Mouse (Mus musculus): ENCODE measurements at regions not wholly inside any gene's neighbourhood (a gene's known extent, or its start where the extent isn't known, plus 50 kb on each side); places are given as distances from the start of the nearest gene placed in this dataset.
"Not testable (repeated sequence)": the region's sequence is repeated elsewhere in the genome, so short reads cannot be mapped to it uniquely, and the experiment has no call there.

DNA sequence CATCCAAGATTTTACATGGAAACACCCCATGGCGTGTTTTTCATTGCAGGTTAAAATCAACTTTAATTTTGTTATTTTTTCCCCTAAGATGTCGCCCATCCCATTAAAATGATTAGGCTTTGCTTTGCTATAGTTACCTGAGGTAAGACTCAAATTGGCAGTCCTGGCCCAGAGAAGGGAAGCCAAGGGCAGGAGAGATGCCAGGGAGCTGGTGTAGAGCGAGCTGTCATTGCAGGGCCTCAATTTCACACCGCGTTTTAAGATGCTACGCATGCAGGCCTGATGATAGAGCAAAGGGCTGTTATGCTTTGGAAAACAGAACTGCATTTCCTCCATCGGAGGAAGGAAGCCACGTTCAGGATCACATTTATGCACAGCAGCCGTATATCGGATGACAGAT lies 852.7 kb upstream of the Sox9 start:
- DNase-seq (ENCODE audit: extremely low read depth, insufficient read length, low spot score), result no peak

DNA sequence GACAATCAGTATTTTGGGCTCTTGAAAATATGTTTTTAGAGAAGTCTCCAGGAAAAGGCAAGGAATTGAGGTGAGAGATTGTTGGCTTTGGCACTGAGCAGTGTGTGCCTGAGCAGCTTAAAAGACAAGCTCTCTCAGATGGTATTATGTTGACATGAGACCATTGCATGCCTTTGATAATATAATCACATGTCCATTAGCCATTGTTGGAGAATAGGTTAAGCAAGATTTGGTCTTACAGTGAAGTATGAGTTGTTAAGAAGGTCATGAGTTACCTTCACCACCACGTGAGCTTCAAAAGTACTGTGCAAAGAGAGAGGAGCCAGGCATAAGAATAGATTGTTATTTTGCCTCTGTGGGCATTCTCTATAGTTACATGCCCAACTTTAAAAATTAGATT lies 850.0 kb upstream of the Sox9 start:
- DNase-seq (ENCODE audit: extremely low read depth, insufficient read length, low spot score), result no peak

DNA sequence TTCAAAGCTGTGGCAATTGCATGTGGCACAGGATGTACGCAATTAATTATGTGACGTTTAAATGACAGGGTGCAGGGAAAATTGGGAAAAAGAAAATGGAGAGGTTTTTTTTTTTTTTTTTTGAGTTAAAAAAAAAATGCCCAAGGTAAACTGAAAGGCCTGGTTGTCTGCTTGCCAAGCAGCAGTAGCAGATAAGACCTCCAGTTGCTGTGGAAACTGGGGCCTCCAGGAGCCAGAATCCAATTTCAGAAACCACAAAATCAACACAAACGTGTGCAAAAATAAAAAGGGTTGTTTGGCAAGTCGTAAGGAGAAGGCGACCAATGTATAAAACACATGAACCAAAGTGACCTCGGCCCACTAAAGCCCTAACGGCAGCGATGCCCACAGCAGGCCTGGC lies 837.7 kb upstream of the Sox9 start:
- DNase-seq (ENCODE audit: extremely low read depth, insufficient read length, low spot score), result no peak

GRCm38 (mm10) chr11:111945806-111946205 lies 836.2 kb upstream of the Sox9 start:
- DNase-seq (ENCODE audit: extremely low read depth, insufficient read length, low spot score), result no peak

GRCm38 (mm10) chr11:111947671-111948070 lies 834.4 kb upstream of the Sox9 start:
- DNase-seq (ENCODE audit: extremely low read depth, insufficient read length, low spot score), result no peak

DNA sequence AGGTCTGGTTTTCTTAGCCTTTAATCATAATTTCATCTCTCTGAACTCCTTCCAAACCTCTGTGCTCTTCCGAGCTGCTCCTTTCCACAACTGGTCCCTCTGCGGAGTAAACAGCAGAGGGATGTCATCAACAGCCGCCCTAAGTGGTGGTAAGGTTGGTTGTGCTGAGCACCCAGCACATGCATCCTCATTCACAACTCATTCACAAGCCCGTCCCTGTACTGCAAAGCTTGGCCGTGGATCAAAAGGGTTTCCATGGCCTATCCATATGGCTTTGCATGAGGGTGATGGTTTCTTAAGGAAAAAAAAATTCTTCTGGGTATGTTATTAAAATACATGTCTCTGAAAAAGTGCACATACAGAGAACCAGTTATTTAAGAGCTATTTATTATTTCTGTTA lies 828.6 kb upstream of the Sox9 start:
- no peak for DNase-seq (ENCODE audit: extremely low read depth, insufficient read length, low spot score)

- DNase-seq (ENCODE audit: extremely low read depth, insufficient read length, low spot score), result no peak
Measured at GRCm38 (mm10) chr11:111957721-111958287, 824.2 kb upstream of the Sox9 start.

DNA sequence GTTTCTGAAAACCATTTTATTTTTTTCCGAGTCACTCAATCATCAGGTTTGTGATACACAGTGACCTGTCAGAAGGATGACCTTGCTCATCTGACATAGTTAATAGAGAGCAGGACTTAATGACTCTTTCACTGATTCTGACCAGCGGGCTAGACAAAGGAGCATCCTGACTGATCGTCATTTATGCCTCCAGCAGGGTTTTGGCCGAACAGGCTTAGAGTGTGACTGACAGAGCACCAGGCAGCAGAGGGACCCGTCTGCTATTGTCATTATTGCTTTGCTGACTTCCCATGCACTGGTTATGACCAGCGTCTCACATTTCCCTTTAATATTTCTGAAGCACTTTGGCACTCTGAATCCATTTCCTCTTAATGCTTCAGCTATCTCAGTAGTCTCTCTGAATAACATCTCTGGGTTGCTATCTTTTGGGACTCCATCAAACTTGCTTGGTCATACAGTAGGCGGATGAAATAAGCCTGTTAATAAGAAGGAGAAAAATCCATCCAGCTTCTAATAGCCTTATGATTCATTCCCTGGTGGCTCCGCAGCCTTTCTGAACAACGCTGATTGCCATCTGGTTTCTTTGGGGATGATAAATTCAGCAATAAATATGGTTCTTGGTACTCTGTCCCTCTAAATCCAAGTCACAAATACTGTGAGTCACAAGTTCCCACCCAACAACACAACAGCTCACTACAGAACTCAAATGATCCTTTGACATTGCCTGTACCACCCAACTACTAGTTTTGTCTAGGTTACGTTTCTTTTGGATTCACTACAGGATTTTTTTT lies 820.8 kb upstream of the Sox9 start:
- no peak for DNase-seq (ENCODE audit: extremely low read depth, insufficient read length, low spot score)

GRCm38 (mm10) chr11:111961846-111962245 lies 820.2 kb upstream of the Sox9 start:
- DNase-seq (ENCODE audit: extremely low read depth, insufficient read length, low spot score), result no peak

- DNase-seq (ENCODE audit: extremely low read depth, insufficient read length, low spot score), result no peak
Measured at GRCm38 (mm10) chr11:111964066-111964465, 818.0 kb upstream of the Sox9 start.

DNA sequence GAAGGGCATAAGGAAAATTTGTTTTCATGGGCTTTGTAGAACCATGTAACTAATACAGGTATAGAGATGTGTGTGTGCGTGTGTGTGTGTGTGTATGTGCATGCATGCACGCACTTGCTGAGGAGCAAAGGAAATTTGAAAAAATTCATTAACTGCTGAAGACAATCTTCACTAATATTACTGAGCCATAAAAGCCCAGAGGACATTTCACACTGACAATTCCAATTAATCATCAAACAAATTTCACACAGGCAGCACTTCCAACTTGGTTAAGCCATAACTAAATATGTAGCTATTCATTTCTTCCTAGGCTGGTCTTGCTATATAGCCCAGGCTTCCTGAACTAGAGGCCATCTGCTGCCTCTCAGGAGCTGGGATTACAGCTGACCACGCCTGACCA lies 815.6 kb upstream of the Sox9 start:
- DNase-seq (ENCODE audit: extremely low read depth, insufficient read length, low spot score), result no peak

GRCm38 (mm10) chr11:111971001-111971400 lies 811.0 kb upstream of the Sox9 start:
- no peak for DNase-seq (ENCODE audit: extremely low read depth, insufficient read length, low spot score)

- no peak for DNase-seq (ENCODE audit: extremely low read depth, insufficient read length, low spot score)
Measured at GRCm38 (mm10) chr11:111978667-111979066, 803.4 kb upstream of the Sox9 start.

GRCm38 (mm10) chr11:111996395-111996794 lies 785.6 kb upstream of the Sox9 start:
- DNase-seq (ENCODE audit: extremely low read depth, insufficient read length, low spot score), result no peak

DNA sequence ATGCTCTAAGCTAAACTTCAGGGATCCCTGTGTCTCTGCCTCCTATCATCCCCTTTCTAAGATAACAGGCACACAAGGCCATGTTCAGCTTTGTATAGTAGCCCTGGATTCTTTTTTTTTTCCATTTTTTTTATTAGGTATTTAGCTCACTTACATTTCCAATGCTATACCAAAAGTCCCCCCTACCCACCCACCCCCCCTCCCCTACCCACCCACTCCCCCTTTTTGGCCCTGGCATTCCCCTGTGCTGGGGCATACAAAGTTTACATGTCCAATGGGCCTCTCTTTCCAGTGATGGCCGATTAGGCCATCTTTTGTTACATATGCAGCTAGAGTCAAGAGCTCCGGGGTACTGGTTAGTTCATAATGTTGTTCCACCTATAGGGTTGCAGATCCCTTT lies 771.2 kb upstream of the Sox9 start:
- not testable (repeated sequence) for DNase-seq (ENCODE audit: extremely low read depth, insufficient read length, low spot score)

GRCm38 (mm10) chr11:112017906-112018305 lies 764.1 kb upstream of the Sox9 start:
- DNase-seq (ENCODE audit: extremely low read depth, insufficient read length, low spot score), result no peak

- DNase-seq (ENCODE audit: extremely low read depth, insufficient read length, low spot score), result no peak
Measured at GRCm38 (mm10) chr11:112028031-112028430, 754.0 kb upstream of the Sox9 start.

GRCm38 (mm10) chr11:112038741-112039140 lies 743.3 kb upstream of the Sox9 start:
- DNase-seq (ENCODE audit: extremely low read depth, insufficient read length, low spot score), result no peak

DNA sequence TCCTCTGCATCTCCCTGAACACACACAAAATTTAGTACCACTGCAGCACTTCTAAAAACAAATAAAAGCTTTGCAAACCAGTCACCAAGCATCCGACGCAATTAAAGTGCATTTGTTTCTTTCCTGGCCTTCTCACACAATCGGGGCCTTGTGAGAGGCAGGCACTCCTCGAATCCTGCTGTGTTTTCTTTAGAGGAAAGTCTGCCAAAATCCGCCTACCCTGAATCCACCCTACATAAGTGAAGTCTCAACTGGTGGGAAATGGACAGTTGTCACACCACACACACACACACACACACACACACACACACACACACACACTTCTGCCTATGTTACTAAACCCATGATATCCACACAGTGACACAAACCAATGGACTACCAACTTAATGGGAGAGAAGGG lies 737.6 kb upstream of the Sox9 start:
- no peak for DNase-seq (ENCODE audit: extremely low read depth, insufficient read length, low spot score)

GRCm38 (mm10) chr11:112045353-112045752 lies 736.7 kb upstream of the Sox9 start:
- DNase-seq (ENCODE audit: extremely low read depth, insufficient read length, low spot score), result no peak

- DNase-seq (ENCODE audit: extremely low read depth, insufficient read length, low spot score), result no peak
Measured at GRCm38 (mm10) chr11:112050362-112050761, 731.7 kb upstream of the Sox9 start.

DNA sequence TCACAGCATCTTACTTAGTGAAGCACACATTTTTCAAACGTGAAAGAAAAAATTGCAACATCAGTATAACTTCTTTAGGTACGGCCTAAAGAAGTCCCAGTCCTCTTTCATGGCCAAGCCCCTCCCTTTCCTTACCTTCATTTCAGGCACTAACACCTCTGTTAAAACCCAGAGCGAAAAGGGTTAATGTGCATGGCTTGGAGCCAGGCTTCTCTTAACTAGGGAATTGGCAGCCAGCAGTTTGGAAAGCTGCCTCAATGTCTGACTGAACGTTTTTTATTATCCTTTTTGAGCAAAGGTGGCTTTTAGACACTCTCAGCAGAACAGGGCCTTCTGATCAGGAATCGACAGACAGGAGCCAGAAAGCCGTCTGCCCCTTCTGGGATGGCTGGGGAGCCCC lies 726.4 kb upstream of the Sox9 start:
- no peak for DNase-seq (ENCODE audit: extremely low read depth, insufficient read length, low spot score)

DNA sequence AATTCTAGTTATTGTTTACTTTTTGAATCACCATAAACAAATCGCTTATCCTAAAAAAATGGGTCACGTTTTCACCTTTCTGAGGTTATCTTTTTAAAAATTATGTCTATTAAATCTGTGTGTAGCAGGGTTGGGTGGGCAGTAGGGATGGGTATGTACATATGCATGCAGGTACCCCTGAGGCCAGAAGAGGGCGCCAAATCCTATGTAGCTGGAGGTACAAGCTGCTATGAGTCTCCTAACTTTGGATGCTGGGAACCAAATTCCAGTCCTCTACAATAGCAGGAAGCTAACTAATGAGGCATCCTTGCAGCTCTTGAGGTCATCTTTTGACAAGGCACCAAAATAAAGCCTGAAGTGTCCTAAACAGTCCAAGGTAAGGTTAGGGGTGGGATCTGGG lies 714.8 kb upstream of the Sox9 start:
- no peak for DNase-seq (ENCODE audit: extremely low read depth, insufficient read length, low spot score)
